Mouse (Mus musculus): ENCODE measurements around the gene Crybb2.

Gene Crybb2

GRCm38 (mm10) chr5:113090750-113091149 is 20.8 kb upstream of the Crybb2 start:
- DNase-seq (ENCODE audit: low spot score): no peak

GRCm38 (mm10) chr5:113090077-113090690 is 20.3 kb upstream of the Crybb2 start:
- DNase-seq (ENCODE audit: low spot score): no peak

GRCm38 (mm10) chr5:113087465-113087864 is 17.5 kb upstream of the Crybb2 start:
- DNase-seq (ENCODE audit: low spot score): no peak

DNA sequence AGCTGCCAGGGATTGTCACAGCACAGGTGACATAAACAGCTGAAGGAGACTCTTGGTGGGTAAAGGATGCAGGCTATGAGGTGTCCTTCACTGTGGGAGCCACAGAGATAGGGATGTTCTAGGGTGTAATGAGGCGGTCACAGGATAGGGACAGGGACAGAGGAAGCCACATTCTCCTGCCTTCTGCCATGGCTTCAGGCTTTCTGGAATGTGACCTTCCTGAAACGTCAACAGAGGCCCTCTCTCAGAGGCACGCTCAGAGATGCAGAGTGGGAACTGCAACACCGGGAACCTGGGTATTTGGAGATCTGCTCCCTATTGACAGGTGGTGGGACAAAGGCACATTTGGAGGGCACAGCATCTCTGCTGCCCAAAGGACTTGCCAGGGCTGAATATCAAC is 17.1 kb upstream of the Crybb2 start:
- no peak for DNase-seq (ENCODE audit: low spot score)

- DNase-seq (ENCODE audit: low spot score): no peak
These were observed 16.5 kb upstream of the Crybb2 start for GRCm38 (mm10) chr5:113086439-113086838.

DNA sequence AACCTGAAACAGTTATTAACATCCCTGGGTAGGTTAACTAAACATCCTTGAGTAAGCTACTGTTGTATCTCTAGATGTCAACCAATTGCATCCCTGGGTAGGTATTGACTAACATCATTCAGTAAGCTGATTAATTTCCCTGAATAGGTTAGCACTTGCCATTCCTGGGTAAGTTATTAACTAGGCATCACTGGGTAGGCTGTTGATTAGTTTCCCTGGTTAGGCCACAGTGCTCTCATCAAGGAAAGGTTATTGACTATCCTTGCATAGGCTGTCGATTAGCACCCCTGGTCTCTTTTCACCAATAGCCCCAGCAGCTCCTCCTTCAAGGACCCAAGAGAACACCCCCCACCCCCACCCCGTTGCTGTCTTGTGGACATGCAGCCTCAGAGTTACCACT is 16.0 kb upstream of the Crybb2 start:
- no peak for DNase-seq (ENCODE audit: low spot score)

DNA sequence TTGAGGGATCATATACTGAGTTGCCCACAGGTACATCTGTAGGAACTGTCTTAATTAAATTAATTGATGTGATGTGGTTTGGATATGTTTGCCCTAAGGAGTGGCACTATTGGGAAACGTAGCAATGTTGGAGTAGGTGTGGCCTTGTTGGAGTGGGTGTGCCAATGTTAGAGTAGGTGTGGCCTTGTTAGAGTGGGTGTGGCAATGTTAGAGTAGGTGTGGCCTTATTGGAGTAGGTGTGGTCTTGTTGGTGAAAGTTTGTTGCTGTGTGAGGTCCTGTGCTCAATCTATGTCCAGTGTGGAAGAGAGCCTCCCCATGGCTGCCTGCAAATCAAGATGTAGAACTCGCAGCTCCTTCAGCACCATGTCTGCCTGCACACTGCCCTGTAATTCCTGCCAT is 14.4 kb upstream of the Crybb2 start:
- no peak for DNase-seq (ENCODE audit: low spot score)

DNA sequence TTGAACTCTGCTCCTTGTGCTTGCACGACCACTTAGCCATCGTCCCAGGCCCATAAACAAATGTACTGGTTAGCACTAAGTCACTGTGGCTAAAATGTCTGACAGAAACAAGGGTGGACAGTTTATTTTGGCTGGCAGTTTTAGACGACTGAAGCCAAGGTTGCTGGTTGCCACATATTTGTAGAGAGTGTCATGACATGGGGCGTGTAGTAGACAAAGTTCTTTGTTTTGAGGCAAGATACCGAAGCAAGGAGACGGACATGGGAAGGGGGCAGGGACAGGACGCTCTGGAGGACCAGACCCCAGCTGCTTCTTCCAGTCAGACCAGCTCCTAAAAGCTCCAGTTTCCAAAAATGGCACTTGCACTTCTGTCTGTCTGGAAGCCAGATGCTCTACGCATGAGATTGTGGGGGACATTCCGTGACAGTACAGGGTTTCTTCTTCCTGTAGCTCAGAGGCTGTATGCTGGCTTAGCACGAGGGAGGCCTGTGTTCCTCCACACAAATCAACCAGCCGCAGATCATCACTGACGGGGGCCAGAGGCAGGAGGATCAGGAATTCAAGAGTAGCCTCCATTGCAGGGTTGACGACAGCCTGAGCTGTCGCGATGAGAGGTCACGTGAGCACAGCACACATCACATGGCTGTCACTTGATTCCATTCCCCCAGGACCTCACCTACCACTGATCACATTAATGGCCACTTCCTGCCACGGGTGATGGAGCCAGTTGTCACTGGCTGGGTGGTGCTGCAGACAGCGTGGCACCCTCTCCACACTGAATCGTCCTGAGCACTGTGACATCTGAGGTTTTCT is 12.6 kb upstream of the Crybb2 start:
- no peak for DNase-seq (ENCODE audit: low spot score)

GRCm38 (mm10) chr5:113081439-113081838 is 11.5 kb upstream of the Crybb2 start, which contains the start of gene Crybb3:
Gene Crybb3, minus strand, starts transcription at chr5:113081584.
- DNase-seq (ENCODE audit: low spot score): peak; percentile 68

- no peak for DNase-seq (ENCODE audit: low spot score)
These were observed 11.1 kb upstream of the Crybb2 start for GRCm38 (mm10) chr5:113081020-113081419.

GRCm38 (mm10) chr5:113079783-113080182 is 9.9 kb upstream of the Crybb2 start:
- peak; percentile 46 for DNase-seq (ENCODE audit: low spot score)

DNA sequence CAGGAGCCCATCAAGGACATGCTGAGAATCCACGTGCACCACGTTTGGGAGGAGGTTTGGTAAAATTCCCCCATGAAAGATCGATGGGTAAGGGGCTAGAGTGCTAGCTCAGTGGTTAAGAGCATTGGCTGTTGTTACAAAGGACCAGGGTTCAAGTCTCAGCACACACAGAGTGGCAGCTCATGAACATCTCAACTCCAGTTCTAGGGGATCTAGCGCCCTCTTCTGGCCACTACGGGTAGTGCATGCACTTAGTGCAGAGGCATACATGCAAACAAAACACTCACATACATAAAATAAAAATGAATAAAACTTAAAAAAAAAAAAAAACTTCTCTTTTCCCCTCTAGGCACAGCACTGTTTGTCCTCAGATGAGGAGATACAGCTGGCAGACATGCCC is 8.8 kb upstream of the Crybb2 start:
- no peak for DNase-seq (ENCODE audit: low spot score)

GRCm38 (mm10) chr5:113054308-113054707 is 15.6 kb downstream of the Crybb2 start:
- DNase-seq (ENCODE audit: low spot score): peak; percentile 78

DNA sequence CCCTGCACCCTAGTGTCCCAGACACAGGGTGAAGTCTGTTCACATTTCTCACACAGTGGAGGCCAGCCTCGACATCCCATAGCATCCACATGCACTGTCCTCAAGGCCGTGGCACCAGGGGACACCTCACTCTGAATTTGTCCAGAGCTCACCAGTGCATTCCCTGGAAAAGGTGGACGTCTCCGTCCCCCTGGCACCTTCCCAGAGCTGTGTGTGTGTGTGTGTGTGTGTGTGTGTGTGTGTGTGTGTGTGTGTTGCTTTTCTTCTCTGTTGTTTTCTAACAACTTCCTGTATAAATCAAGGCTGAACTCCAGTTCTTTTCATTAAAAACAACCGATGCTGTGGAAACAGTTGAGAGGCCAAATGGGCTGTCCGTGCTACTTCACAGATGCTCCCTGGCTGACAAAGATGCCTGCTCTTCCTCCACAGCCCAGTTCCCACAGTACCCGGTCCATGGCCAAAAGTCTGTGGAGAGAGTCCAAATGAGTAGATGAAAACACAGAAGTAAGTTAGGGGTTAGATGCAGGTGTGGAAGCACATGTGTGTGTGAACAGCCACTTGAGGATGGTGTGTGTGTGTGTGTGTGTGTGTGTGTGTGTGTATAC is 19.2 kb downstream of the Crybb2 start:
- DNase-seq (ENCODE audit: low spot score): no peak

- no peak for DNase-seq (ENCODE audit: low spot score)
These were observed 20.0 kb downstream of the Crybb2 start for GRCm38 (mm10) chr5:113049876-113050275.

GRCm38 (mm10) chr5:113045511-113046273 is 24.2 kb downstream of the Crybb2 start:
- no peak for DNase-seq (ENCODE audit: low spot score)

GRCm38 (mm10) chr5:113043531-113043930 is 26.4 kb downstream of the Crybb2 start:
- DNase-seq (ENCODE audit: low spot score): no peak

DNA sequence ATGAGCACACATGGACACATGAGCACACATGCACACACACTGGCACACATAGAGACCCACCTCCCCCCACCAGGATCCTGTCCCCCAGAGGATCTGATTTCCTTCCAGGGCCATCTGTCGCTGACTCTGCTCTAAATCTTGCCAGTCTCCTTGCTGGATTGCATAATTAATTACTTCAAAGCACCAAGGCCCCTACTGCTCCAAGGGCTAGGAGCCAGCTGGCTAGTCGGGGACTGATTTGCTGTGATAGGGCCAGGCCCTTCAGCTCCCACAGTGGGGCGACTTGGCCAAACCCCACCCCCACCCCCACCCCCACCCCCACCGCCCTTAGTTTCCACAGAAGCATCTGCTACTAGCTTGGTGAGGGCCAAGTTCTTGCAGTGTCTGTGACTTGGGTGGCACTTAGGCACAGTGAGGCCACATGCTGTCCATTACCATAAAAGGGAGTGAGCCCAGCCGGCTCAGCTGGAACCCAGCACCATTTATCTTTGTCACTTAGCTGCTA is 28.3 kb downstream of the Crybb2 start:
- DNase-seq (ENCODE audit: low spot score): no peak

DNA sequence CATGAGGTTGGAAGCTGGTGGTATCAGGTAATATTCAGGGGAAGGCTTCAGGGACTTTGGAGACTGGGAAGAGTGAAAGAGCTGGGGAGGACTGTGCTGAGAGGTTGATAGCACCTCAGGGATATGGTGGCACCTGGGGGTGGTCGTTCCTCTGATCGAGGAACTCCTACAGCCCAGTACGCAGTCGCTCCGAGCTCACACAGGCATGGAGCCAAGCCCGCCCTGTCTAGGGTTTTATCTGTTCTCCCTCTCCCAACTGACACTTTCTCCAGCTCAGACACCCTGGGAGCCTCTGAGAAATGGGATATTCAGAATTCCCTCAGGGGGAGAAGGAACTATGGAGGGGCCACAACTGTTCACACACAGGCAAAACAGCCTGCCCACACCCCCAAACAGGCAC is 29.1 kb downstream of the Crybb2 start:
- no peak for DNase-seq (ENCODE audit: low spot score)

DNA sequence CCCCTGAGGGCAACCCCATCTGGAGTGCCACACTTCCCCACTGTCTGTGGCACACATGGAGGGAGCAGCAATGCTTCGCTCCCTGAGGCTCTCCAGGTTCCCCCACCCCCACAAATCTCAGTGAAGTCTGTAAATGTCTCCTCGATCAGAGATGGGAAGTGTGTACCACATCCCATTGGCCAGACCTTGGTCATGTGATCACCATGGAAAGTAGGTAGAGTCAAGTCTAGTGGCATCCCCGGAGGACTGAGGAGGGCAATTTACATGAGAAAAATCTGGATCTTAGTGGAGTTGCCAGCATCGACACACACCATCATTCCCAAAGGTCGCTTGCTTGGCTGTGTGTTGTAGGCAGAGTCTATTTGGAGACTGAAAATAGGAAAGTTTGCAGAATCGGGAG is 31.3 kb downstream of the Crybb2 start:
- no peak for DNase-seq (ENCODE audit: low spot score)

GRCm38 (mm10) chr5:113035094-113036047 is 34.5 kb downstream of the Crybb2 start:
- peak; percentile 48 for DNase-seq (ENCODE audit: low spot score)
